Mouse (Mus musculus): ENCODE results near the gene Adam12.

DNA sequence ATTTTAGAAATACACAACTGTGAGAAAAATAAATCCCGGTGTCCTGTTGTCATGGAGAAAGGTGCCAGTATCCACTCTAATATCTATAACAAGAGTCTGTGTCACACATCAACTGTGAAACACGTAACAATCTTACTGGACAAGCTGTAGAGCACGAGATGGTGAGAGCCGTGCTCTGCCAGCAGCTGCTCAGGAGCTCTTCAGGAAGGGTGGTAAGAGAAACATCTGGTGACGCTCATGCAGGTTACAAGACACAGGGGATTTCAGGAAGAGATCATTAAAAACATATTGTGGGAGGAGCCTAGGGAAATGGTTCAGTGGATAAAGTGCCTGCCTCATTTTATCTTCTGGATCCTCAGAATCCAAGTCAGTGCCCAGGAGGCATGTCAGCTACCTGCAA lies 158.9 kb downstream of the Adam12 start:
- TF ChIP-seq CTCF (conservative IDR thresholded peaks at IDR 0.05; ENCODE audit: low read length) = no peak
- no peak for TF ChIP-seq NANOG (IDR thresholded peaks at IDR 0.05; ENCODE audit: borderline replicate concordance, low read length)
- no peak for TF ChIP-seq POU5F1 (IDR thresholded peaks at IDR 0.05; ENCODE audit: borderline replicate concordance, low read length)

All from E14TG2a.4 (cell line).